Mouse (Mus musculus) MEL (cell line): ENCODE data around the gene Maco1. TPM values are rescaled to one million over a fixed set of nuclear protein-coding genes. Genes with fewer than 3 reads are reported as not detected.

Experiments
- DNase-seq: peaks from one replicate; pipeline ENCODE4 v3.0.0; 2011; ENCODE audit warnings: low read depth, low spot score
- H3K27ac ChIP-seq: 2 replicates; pipeline ENCODE4 v1.5.1; 2012; ENCODE audit warnings: low read depth, mild to moderate bottlenecking, control low read depth, low read length, moderate library complexity; ENCODE audit not compliant: control insufficient read depth
- H3K27me3 ChIP-seq, 2 experiments: fragments of 150-350 bp in 1 of 2; sonication (generic) in 1 of 2; 2 replicates each; pipeline ENCODE4 v1.6.1; 2012; ENCODE audit warnings: low read length in 2 of 2, mild to moderate bottlenecking in 2 of 2, improper control_type of control experiment in 1 of 2, moderate library complexity in 1 of 2; ENCODE audit not compliant: insufficient read depth in 2 of 2, control insufficient read depth in 1 of 2
- H3K36me3 ChIP-seq, 2 experiments: 2 replicates each; pipeline ENCODE4 v1.6.1; 2012 to 2014; ENCODE audit warnings: low read length in 2 of 2, improper control_type of control experiment in 1 of 2, inconsistent platforms in 1 of 2, mild to moderate bottlenecking in 1 of 2; ENCODE audit not compliant: insufficient read depth in 2 of 2, control insufficient read depth in 1 of 2
- H3K4me1 ChIP-seq, 2 experiments: fragments of 150-350 bp in 1 of 2; sonication (generic) in 1 of 2; 2 replicates each; pipeline ENCODE4 v1.6.1; 2012; ENCODE audit warnings: low read length in 2 of 2, improper control_type of control experiment in 1 of 2, mild to moderate bottlenecking in 1 of 2; ENCODE audit not compliant: insufficient read depth in 2 of 2, control insufficient read depth in 1 of 2
- H3K4me3 ChIP-seq, 2 experiments: fragments of 150-350 bp in 1 of 2; sonication (generic) in 1 of 2; 2 replicates each; pipeline ENCODE4 v1.5.1; 2012; ENCODE audit warnings: low read depth in 2 of 2, low read length in 2 of 2, mild to moderate bottlenecking in 2 of 2, moderate library complexity in 2 of 2, control low read depth in 1 of 2, improper control_type of control experiment in 1 of 2; ENCODE audit not compliant: control insufficient read depth in 1 of 2, insufficient read depth in 1 of 2
- H3K79me2 ChIP-seq: 2 replicates; pipeline ENCODE4 v1.6.1; 2012; ENCODE audit warnings: mild to moderate bottlenecking, low read length, moderate library complexity; ENCODE audit not compliant: control insufficient read depth, poor library complexity, insufficient read depth
- H3K9ac ChIP-seq: 2 replicates; pipeline ENCODE4 v1.6.1; 2012; ENCODE audit warnings: low read depth, mild to moderate bottlenecking, control low read depth, low read length, moderate library complexity; ENCODE audit not compliant: control insufficient read depth, poor library complexity, severe bottlenecking
- H3K9me3 ChIP-seq: fragments of 150-350 bp; sonication (generic); replicated peaks from 2 replicates; pipeline ENCODE4 v1.6.1; 2012; ENCODE audit warnings: mild to moderate bottlenecking, low read length, improper control_type of control experiment, moderate library complexity; ENCODE audit not compliant: insufficient read depth
- CHD1 ChIP-seq: IDR thresholded peaks from 2 replicates; pipeline ENCODE4 v1.6.1; 2012; ENCODE audit warnings: low read depth, mild to moderate bottlenecking, inconsistent platforms, low read length, improper control_type of control experiment
- ELF1 ChIP-seq: IDR thresholded peaks from 2 replicates; pipeline ENCODE4 v1.6.1; 2014; ENCODE audit warnings: low read depth, mild to moderate bottlenecking, inconsistent platforms, low read length, improper control_type of control experiment, moderate library complexity
- HCFC1 ChIP-seq: IDR thresholded peaks from 2 replicates; pipeline ENCODE4 v1.6.1; 2012; ENCODE audit warnings: low read depth, mild to moderate bottlenecking, inconsistent platforms, low read length, improper control_type of control experiment, moderate library complexity
- JUND ChIP-seq: IDR thresholded peaks from 2 replicates; pipeline ENCODE4 v1.6.1; 2011; ENCODE audit warnings: low read depth, mild to moderate bottlenecking, improper control_type of control experiment, low read length
- KAT2A ChIP-seq: conservative IDR thresholded peaks from 2 replicates; pipeline ENCODE4 v1.6.1; 2012; ENCODE audit warnings: low read depth, low read length, improper control_type of control experiment, inconsistent platforms
- MAFK ChIP-seq: IDR thresholded peaks from 2 replicates; pipeline ENCODE4 v1.6.1; 2011; ENCODE audit warnings: low read depth, mild to moderate bottlenecking, low read length, improper control_type of control experiment, borderline replicate concordance
- MAZ ChIP-seq: IDR thresholded peaks from 2 replicates; pipeline ENCODE4 v1.6.1; 2012; ENCODE audit warnings: low read depth, mild to moderate bottlenecking, inconsistent platforms, low read length, improper control_type of control experiment
- MXI1 ChIP-seq: IDR thresholded peaks from 2 replicates; pipeline ENCODE4 v1.6.1; 2011; ENCODE audit warnings: mild to moderate bottlenecking, low read depth, low read length, improper control_type of control experiment
- MYB ChIP-seq: IDR thresholded peaks from 2 replicates; pipeline ENCODE4 v1.6.1; 2011; ENCODE audit warnings: mild to moderate bottlenecking, low read depth, low read length, improper control_type of control experiment
- MYC ChIP-seq: IDR thresholded peaks from 2 replicates; pipeline ENCODE4 v1.6.1; 2011; ENCODE audit warnings: low read depth, mild to moderate bottlenecking, low read length, improper control_type of control experiment, moderate library complexity
- NELFE ChIP-seq: IDR thresholded peaks from 2 replicates; pipeline ENCODE4 v1.6.1; 2011; ENCODE audit warnings: low read depth, low read length, improper control_type of control experiment
- POLR2A ChIP-seq, 2 experiments: IDR thresholded peaks; 2 replicates each; pipeline ENCODE4 v1.6.1; 2011 to 2012; ENCODE audit warnings: low read length in 2 of 2, mild to moderate bottlenecking in 2 of 2, control low read depth in 1 of 2, improper control_type of control experiment in 1 of 2, low read depth in 1 of 2, moderate library complexity in 1 of 2; ENCODE audit not compliant: control insufficient read depth in 1 of 2, insufficient read depth in 1 of 2, poor library complexity in 1 of 2
- POLR2AphosphoS2 ChIP-seq: IDR thresholded peaks from 2 replicates; pipeline ENCODE4 v1.6.1; 2011; ENCODE audit warnings: low read length, improper control_type of control experiment
- RAD21 ChIP-seq: IDR thresholded peaks from 2 replicates; pipeline ENCODE4 v1.6.1; 2011; ENCODE audit warnings: mild to moderate bottlenecking, low read depth, low read length, improper control_type of control experiment
- SIN3A ChIP-seq: IDR thresholded peaks from 2 replicates; pipeline ENCODE4 v1.6.1; 2012; ENCODE audit warnings: low read length, improper control_type of control experiment, inconsistent platforms
- SMC3 ChIP-seq: IDR thresholded peaks from 2 replicates; pipeline ENCODE4 v1.6.1; 2011; ENCODE audit warnings: low read depth, low read length, improper control_type of control experiment
- TAL1 ChIP-seq: IDR thresholded peaks from 2 replicates; pipeline ENCODE4 v1.6.1; 2012; ENCODE audit warnings: mild to moderate bottlenecking, inconsistent platforms, low read length, moderate library complexity, mixed read lengths
- USF1 ChIP-seq: IDR thresholded peaks from 2 replicates; pipeline ENCODE4 v1.6.1; 2014; ENCODE audit warnings: low read depth, mild to moderate bottlenecking, inconsistent platforms, low read length, improper control_type of control experiment, moderate library complexity
- USF2 ChIP-seq, 2 experiments: IDR thresholded peaks; 2 replicates each; pipeline ENCODE4 v1.6.1; 2011 to 2012; ENCODE audit warnings: improper control_type of control experiment in 2 of 2, low read length in 2 of 2, borderline replicate concordance in 1 of 2, inconsistent platforms in 1 of 2, low read depth in 1 of 2, mild to moderate bottlenecking in 1 of 2; ENCODE audit not compliant: insufficient read depth in 1 of 2
- ZC3H11A ChIP-seq: IDR thresholded peaks from 2 replicates; pipeline ENCODE4 v1.6.1; 2012; ENCODE audit warnings: low read depth, mild to moderate bottlenecking, inconsistent platforms, low read length, improper control_type of control experiment
- ZKSCAN1 ChIP-seq: IDR thresholded peaks from 2 replicates; pipeline ENCODE4 v1.6.1; 2012; ENCODE audit warnings: low read depth, mild to moderate bottlenecking, inconsistent platforms, low read length, improper control_type of control experiment, moderate library complexity
- ZMIZ1 ChIP-seq: IDR thresholded peaks from 2 replicates; pipeline ENCODE4 v1.6.1; 2012; ENCODE audit warnings: low read depth, mild to moderate bottlenecking, inconsistent platforms, low read length, improper control_type of control experiment, moderate library complexity
- ZNF384 ChIP-seq: IDR thresholded peaks from 2 replicates; pipeline ENCODE4 v1.6.1; 2012; ENCODE audit warnings: low read depth, mild to moderate bottlenecking, inconsistent platforms, low read length, improper control_type of control experiment
- polyA plus RNA-seq, 2 experiments: library from polyadenylated mRNA; stranded (reverse) in 1 of 2; unstranded in 1 of 2; fragments of >175 nt in 1 of 2; fragments of >200 nt in 1 of 2; gene quantifications; 2 replicates each; pipeline versions ENCODE4 v1.2.1 to v1.2.4; 2012; ENCODE audit warnings: low replicate concordance in 2 of 2, low read depth in 1 of 2; ENCODE audit not compliant: insufficient read length in 2 of 2, insufficient read depth in 1 of 2, missing spikeins in 1 of 2
- total RNA-seq: library from RNA; depleted of rRNA; stranded (reverse); fragments of 300-350 nt; gene quantifications from 2 replicates; pipeline ENCODE4 v1.2.3, GENCODE M21; 2012

Gene Maco1
- total and polyA plus RNA-seq, 3 experiments, result 22.2 to 35.9 TPM; not detected in 1

- no peak for DNase-seq
- Histone ChIP-seq H3K27ac (no peak overlapping the region), H3K9ac (no peak overlapping the region), H3K4me1 (peaks cover 0 to 4% of the 10 kb centered on the region in 2 experiments; a peak in 1 of 4 replicates), H3K27me3 (no peaks in the 10 kb centered on the region), H3K79me2 (no peaks in the 10 kb centered on the region), H3K4me3 (no peak overlapping the region), H3K36me3 (peaks cover 0 to 2% of the 10 kb centered on the region in 2 experiments; a peak in 1 of 4 replicates), H3K9me3 (no peaks in the 10 kb centered on the region)
- TF ChIP-seq ZMIZ1, result no peak
- TF ChIP-seq MYB, result no peak
- no peak for TF ChIP-seq TAL1
- no peak for TF ChIP-seq MYC
- no peak for TF ChIP-seq SIN3A
- TF ChIP-seq RAD21, result no peak
- TF ChIP-seq ZC3H11A, result no peak
- no peak for TF ChIP-seq MXI1
- TF ChIP-seq MAZ, result no peak
- no peak for TF ChIP-seq POLR2AphosphoS2
These were observed 52.5 kb downstream of the Maco1 start for GRCm38 (mm10) chr4:134800693-134801092.

GRCm38 (mm10) chr4:134800098-134800497 is 53.0 kb downstream of the Maco1 start:
- Histone ChIP-seq H3K9me3 (no peaks in the 10 kb centered on the region), H3K4me1 (peaks cover 0 to 4% of the 10 kb centered on the region in 2 experiments; a peak in 1 of 4 replicates), H3K27ac (no peak overlapping the region), H3K79me2 (no peaks in the 10 kb centered on the region), H3K36me3 (peaks cover 0 to 2% of the 10 kb centered on the region in 2 experiments; a peak in 1 of 4 replicates), H3K4me3 (no peak overlapping the region), H3K9ac (no peak overlapping the region), H3K27me3 (no peaks in the 10 kb centered on the region)
- no peak for DNase-seq
- no peak for TF ChIP-seq NELFE
- TF ChIP-seq USF2 (IDR thresholded peaks at IDR 0.05; ENCODE audit: borderline replicate concordance in 1 of 2, insufficient read depth in 1 of 2, low read depth in 1 of 2, low read length in 2 of 2), result no peak
- TF ChIP-seq POLR2AphosphoS2, result no peak
- TF ChIP-seq CHD1, result no peak
- TF ChIP-seq JUND, result no peak
- TF ChIP-seq ZKSCAN1, result no peak
- no peak for TF ChIP-seq TAL1
- no peak for TF ChIP-seq USF1
- TF ChIP-seq POLR2A (IDR thresholded peaks at IDR 0.05; ENCODE audit: control insufficient read depth in 1 of 2, insufficient read depth in 1 of 2, low read depth in 1 of 2, low read length in 2 of 2, poor library complexity in 1 of 2), result no peak
- TF ChIP-seq SMC3, result no peak
- TF ChIP-seq MAZ, result no peak
- no peak for TF ChIP-seq ZNF384
- TF ChIP-seq MAFK, result no peak
- TF ChIP-seq KAT2A, result no peak
- no peak for TF ChIP-seq ELF1
- TF ChIP-seq HCFC1, result no peak
